ENCODE assay signal across 15 mouse cellular contexts in the genomic region with DNA sequence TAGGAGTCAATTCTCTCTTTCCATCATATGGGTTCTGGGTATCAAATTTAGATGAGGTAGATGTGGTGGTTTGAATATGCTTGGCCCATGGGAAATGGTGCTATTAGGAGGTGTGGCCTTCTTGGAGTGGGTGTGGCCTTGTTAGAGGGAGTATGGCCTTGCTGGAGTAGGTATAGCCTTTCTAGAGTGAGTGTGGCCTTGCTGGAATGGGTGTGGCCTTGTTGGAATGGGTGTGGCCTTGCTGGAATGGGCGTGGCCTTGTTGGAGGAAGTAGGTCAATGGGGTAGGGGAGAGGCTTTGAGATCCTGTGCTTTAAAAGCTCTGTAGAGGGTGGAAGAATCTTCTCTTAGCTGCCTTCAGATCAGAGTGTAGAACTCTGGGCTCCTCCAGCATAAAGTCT.
"Had no signal": no experiment of that assay in that cellular context is flagged by ENCODE, and none has a peak within 500 bp of the region (broad histone marks: within the 10 kb centered on the region; RNA-seq: fewer than 3 reads in every experiment).

No protein-coding gene starts in this region.

- DNase-seq: liver, postnatal 0 days; lung, adult 2 months; lung, postnatal 14 days; lung, postnatal 36 days; midbrain, embryonic 14.5 days; retina, postnatal 1 day; right cerebral cortex, adult 18-20 months; right cerebral cortex, postnatal 25 days; right cerebral cortex, postnatal 4 days; spleen, adult 18-20 months; thymus, adult 18-20 months; thymus, postnatal 14 days; thymus, postnatal 36 days had no signal

- ATAC-seq: liver, postnatal 0 days; lung, postnatal 0 days; midbrain, embryonic 16.5 days had no signal
